Mouse (Mus musculus): ENCODE results near the gene Lgals7. TPM values are rescaled to one million over a fixed set of nuclear protein-coding genes. Genes with fewer than 3 reads are reported as not detected.

Lgals7 gene
- polyA plus RNA-seq, 1 experiment from 2014 or later: 0.66 TPM

DNA sequence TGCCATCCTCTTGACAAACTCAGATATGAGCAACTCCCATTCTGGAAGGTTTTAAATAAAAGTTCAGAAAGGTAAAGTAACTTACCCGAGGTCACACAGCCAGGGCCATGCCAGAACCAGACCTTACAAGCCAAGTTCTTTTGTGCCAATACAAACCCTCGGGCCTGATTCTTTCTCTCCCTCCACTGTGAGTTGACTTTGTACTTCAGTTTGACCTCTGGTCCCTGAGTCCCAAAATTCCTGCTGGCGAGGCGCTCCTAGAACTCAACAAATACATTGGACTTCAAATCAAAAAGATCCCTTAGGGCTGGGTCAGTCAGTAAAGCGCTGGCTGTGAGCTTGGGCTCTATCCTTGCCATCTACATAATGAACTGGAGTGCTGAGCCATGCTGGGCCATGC, 26.7 kb upstream of the Lgals7 start:
- 85% methylated on average over 5 of the region's 5 CpGs for WGBS
- Histone ChIP-seq H3K27me3 (ENCODE audit: control insufficient read depth, insufficient read depth, low read length) (no peaks in the 10 kb centered on the region), H3K9ac (ENCODE audit: low read length) (no peak overlapping the region)

DNA sequence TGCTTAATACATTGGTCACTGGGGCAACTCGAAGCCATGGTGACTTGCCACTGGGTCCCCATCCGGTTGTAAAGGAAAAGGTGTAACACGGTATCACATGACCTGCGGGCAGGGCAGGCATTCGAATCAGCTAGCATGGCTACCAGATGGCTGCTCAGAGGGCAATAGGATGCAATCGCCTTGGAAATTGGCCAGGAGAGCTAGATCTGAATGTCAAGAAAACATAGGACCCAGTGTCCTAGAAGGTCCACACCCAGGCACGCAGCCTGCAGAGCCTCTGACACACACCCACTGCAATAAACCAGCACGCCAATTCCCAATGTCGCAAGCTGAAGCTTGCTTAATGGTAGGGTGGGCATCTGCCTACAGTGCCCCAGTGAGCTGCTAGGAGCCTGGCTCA, 25.3 kb upstream of the Lgals7 start:
- Histone ChIP-seq H3K9ac (ENCODE audit: low read length) (no peak overlapping the region), H3K4me2 (ENCODE audit: low read depth) (no peak overlapping the region), H3K4me3 (ENCODE audit: low read depth, low read length) (no peak overlapping the region), H3K9me3 (ENCODE audit: control insufficient read depth, low read length) (no peaks in the 10 kb centered on the region), H3K36me3 (ENCODE audit: control insufficient read depth, insufficient read depth, low read length) (no peaks in the 10 kb centered on the region), H3K27me3 (ENCODE audit: control insufficient read depth, insufficient read depth, low read length) (no peaks in the 10 kb centered on the region), H3K4me1 (ENCODE audit: control insufficient read depth, insufficient read depth, low read length) (no peaks in the 10 kb centered on the region), H3K27ac (ENCODE audit: low read depth, low read length) (no peak overlapping the region)
- DNase-seq (ENCODE audit: low spot score): no peak
- WGBS: 73% methylated on average over 9 of the region's 9 CpGs
- ATAC-seq (ENCODE audit: insufficient read depth, low FRiP score, low TSS enrichment): no peak

More for the DNA sequence above, 26.7 kb upstream of the Lgals7 start:
- Histone ChIP-seq H3K36me3 (ENCODE audit: control insufficient read depth, insufficient read depth, low read length) (no peaks in the 10 kb centered on the region), H3K9me3 (ENCODE audit: control insufficient read depth, low read length) (no peaks in the 10 kb centered on the region), H3K4me3 (ENCODE audit: low read depth, low read length) (no peak overlapping the region), H3K27ac (ENCODE audit: low read depth, low read length) (no peak overlapping the region), H3K4me1 (ENCODE audit: control insufficient read depth, insufficient read depth, low read length) (no peaks in the 10 kb centered on the region), H3K4me2 (ENCODE audit: low read depth) (no peak overlapping the region)
- DNase-seq (ENCODE audit: low spot score) (no peak), ATAC-seq (ENCODE audit: insufficient read depth, low FRiP score, low TSS enrichment) (no peak)

DNA sequence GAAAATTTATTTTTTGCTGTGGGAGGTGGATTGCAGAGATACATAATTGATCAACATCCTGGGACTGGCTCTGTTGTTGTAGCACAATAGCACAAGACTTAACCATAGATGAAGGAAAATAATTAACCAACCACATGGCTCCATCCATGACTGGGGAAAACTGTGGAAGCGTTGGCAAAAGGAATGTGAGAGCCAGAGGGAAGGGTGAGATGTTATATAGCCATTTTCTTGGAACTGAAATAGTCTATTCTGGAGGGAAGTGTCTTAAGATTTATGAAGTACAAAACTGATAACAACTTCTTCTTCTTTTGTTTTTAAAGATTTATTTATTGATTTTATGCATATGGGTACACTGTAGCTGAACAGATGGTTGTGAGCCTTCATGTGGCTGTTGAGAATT, 16.4 kb upstream of the Lgals7 start:
- no peak overlapping the region for H3K27ac ChIP-seq (ENCODE audit: low read depth, low read length)
- WGBS: 87% methylated on average over 1 of the region's 1 CpGs
- no peaks in the 10 kb centered on the region for H3K9me3 ChIP-seq (ENCODE audit: control insufficient read depth, low read length)
- no peak overlapping the region for H3K4me2 ChIP-seq (ENCODE audit: low read depth)
- no peak overlapping the region for H3K9ac ChIP-seq (ENCODE audit: low read length)
- no peaks in the 10 kb centered on the region for H3K4me1 ChIP-seq (ENCODE audit: control insufficient read depth, insufficient read depth, low read length)
- no peaks in the 10 kb centered on the region for H3K36me3 ChIP-seq (ENCODE audit: control insufficient read depth, insufficient read depth, low read length)
- H3K27me3 ChIP-seq (ENCODE audit: control insufficient read depth, insufficient read depth, low read length): no peaks in the 10 kb centered on the region
- DNase-seq (ENCODE audit: low spot score) (no peak), ATAC-seq (ENCODE audit: insufficient read depth, low FRiP score, low TSS enrichment) (no peak)
- no peak overlapping the region for H3K4me3 ChIP-seq (ENCODE audit: low read depth, low read length)

DNA sequence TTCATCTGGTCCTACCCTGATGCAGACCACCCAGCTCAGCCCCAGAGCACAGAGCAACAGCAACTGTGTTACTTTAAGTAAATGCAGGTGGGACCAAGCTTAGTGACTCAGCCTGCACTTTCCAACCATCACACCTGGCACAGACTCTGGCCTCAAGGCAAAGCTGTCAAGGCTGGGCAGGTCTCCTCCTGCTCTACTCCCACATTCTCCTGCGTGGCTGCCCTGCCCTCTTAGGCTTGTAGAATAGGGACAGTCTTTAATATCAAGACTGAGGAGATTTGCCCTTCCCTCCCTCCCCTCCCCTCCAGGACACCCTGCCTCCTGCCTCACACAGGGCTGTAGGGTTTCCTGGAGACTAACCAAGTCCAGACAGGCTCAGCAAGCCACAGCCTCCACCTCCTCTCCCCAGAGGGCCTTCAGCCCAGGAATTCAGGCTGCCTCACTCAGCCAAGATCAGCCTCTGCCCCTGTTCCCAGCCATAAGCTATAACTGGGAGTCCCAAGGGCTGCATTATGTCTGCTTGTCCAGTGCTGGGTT, 13.9 kb upstream of the Lgals7 start:
- no peak overlapping the region for H3K4me2 ChIP-seq (ENCODE audit: low read depth)
- H3K4me3 ChIP-seq (ENCODE audit: low read depth, low read length): no peak overlapping the region
- DNase-seq (ENCODE audit: low spot score) (no peak), ATAC-seq (ENCODE audit: insufficient read depth, low FRiP score, low TSS enrichment) (no peak)
- no peaks in the 10 kb centered on the region for H3K27me3 ChIP-seq (ENCODE audit: control insufficient read depth, insufficient read depth, low read length)
- H3K36me3 ChIP-seq (ENCODE audit: control insufficient read depth, insufficient read depth, low read length): no peaks in the 10 kb centered on the region
- no peaks in the 10 kb centered on the region for H3K4me1 ChIP-seq (ENCODE audit: control insufficient read depth, insufficient read depth, low read length)
- no peak overlapping the region for H3K27ac ChIP-seq (ENCODE audit: low read depth, low read length)
- WGBS: 67% methylated on average over 1 of the region's 1 CpGs
- H3K9me3 ChIP-seq (ENCODE audit: control insufficient read depth, low read length): no peaks in the 10 kb centered on the region
- no peak overlapping the region for H3K9ac ChIP-seq (ENCODE audit: low read length)

DNA sequence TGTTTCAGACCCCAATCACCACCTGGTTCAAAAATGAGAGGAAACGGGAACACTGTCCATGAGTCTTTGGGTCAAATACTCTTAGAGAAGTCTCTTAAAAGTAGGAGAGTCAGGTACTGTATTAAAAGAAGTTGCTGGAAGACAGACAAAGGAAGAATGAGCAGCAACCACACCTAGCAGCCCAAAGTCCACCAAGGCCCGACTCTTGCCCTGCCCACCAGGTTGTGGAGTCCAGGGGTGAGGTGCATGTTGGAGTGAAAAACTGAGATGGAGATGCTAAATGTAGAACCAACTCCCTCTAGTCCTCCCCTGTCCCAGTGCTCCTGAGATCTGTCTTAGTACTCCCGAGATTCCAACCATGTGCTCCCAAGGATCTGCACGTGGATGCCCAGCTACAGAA, 13.0 kb upstream of the Lgals7 start:
- H3K27ac ChIP-seq (ENCODE audit: low read depth, low read length): no peak overlapping the region
- H3K4me1 ChIP-seq (ENCODE audit: control insufficient read depth, insufficient read depth, low read length): no peaks in the 10 kb centered on the region
- DNase-seq (ENCODE audit: low spot score) (no peak), ATAC-seq (ENCODE audit: insufficient read depth, low FRiP score, low TSS enrichment) (no peak)
- H3K36me3 ChIP-seq (ENCODE audit: control insufficient read depth, insufficient read depth, low read length): no peaks in the 10 kb centered on the region
- H3K4me2 ChIP-seq (ENCODE audit: low read depth): no peak overlapping the region
- 79% methylated on average over 4 of the region's 4 CpGs for WGBS
- H3K9me3 ChIP-seq (ENCODE audit: control insufficient read depth, low read length): no peaks in the 10 kb centered on the region
- H3K4me3 ChIP-seq (ENCODE audit: low read depth, low read length): no peak overlapping the region
- H3K9ac ChIP-seq (ENCODE audit: low read length): no peak overlapping the region
- no peaks in the 10 kb centered on the region for H3K27me3 ChIP-seq (ENCODE audit: control insufficient read depth, insufficient read depth, low read length)

DNA sequence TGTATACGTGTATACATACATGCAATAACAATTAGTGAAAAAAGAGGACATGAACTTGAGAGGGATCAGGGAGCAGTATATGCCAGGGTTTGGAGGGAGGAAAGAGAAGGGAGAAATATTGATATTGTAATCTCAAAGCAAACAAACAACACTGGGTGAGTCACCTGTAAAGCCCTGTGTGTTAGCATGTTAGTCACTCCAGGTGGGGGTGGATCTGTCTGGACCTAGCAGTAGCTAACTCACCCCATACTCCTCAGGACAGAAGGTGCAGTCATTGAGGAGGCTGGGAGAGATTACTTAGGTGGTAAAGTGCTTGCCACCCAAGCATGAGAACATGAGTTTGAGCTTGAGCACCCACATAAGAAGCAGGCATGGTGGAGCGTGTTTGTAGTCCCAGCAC, 3.7 kb upstream of the Lgals7 start:
- Histone ChIP-seq H3K27ac (ENCODE audit: low read depth, low read length) (no peak overlapping the region), H3K9ac (ENCODE audit: low read length) (no peak overlapping the region), H3K4me2 (ENCODE audit: low read depth) (no peak overlapping the region), H3K9me3 (ENCODE audit: control insufficient read depth, low read length) (no peaks in the 10 kb centered on the region), H3K36me3 (ENCODE audit: control insufficient read depth, insufficient read depth, low read length) (no peaks in the 10 kb centered on the region), H3K4me3 (ENCODE audit: low read depth, low read length) (no peak overlapping the region), H3K27me3 (ENCODE audit: control insufficient read depth, insufficient read depth, low read length) (no peaks in the 10 kb centered on the region), H3K4me1 (ENCODE audit: control insufficient read depth, insufficient read depth, low read length) (no peaks in the 10 kb centered on the region)
- no peak for ATAC-seq (ENCODE audit: insufficient read depth, low FRiP score, low TSS enrichment)
- WGBS: 92% methylated on average over 2 of the region's 2 CpGs
- no peak for DNase-seq (ENCODE audit: low spot score)

DNA sequence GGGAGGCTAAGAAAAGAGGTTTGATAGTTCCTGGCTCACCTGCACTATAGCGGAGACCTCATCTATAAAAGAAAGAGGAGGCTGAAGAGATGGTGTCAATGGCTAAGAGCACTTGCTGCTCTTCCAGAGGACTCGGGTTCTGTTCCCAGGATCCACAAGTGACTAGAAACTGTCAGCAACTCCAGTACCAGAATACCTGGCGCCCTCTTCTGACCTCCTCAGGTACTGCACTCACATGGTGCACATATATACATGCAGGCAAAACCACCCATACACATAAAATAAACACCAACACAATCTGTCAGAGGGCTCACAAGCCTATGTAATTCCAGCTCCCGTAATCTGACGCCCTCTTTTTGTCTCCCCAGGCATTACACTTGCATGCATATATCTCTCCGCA, 2.8 kb upstream of the Lgals7 start:
- DNase-seq (ENCODE audit: low spot score) (no peak), ATAC-seq (ENCODE audit: insufficient read depth, low FRiP score, low TSS enrichment) (no peak)
- Histone ChIP-seq H3K4me3 (ENCODE audit: low read depth, low read length) (no peak overlapping the region), H3K27me3 (ENCODE audit: control insufficient read depth, insufficient read depth, low read length) (no peaks in the 10 kb centered on the region), H3K36me3 (ENCODE audit: control insufficient read depth, insufficient read depth, low read length) (no peaks in the 10 kb centered on the region), H3K4me1 (ENCODE audit: control insufficient read depth, insufficient read depth, low read length) (0 out of 2 replicates have a peak, but pooled peaks cover 2% of the 10 kb centered on the region), H3K9ac (ENCODE audit: low read length) (no peak overlapping the region), H3K9me3 (ENCODE audit: control insufficient read depth, low read length) (no peaks in the 10 kb centered on the region), H3K4me2 (ENCODE audit: low read depth) (no peak overlapping the region), H3K27ac (ENCODE audit: low read depth, low read length) (no peak overlapping the region)
- 91% methylated on average over 6 of the region's 6 CpGs for WGBS

DNA sequence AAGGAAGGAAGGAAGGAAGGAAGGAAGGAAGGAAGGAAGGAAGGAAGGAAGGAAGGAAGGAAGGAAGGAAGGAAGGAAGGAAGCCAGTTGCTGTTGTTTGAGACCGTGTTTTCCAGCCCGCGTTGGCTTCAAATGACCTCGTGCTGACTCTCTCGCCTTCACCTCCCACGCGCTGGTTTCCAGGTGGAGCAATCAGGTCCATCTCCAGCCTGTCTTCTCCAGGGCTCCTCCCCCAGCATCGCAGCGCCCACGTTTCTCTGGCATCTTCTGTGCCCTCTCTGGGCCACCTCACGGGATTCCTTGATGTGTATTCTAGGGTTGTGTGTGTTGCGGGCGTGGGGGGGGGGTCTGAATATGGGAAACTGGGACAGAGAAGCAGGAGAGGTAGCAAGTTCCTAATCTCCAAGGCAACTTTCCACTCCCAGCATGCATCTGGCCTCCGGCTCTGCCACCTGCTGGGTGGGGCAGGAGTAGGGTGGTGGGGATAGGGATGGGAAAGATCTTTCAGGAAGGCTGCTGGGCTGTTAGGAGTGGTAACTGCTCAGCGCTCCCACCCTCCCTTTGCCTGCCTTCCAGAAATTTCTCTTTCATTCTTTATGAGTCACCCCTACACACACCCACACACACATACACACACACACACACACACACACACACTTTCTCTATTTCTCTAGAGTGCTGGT, 695 bp upstream of the Lgals7 start:
- Histone ChIP-seq H3K27me3 (ENCODE audit: control insufficient read depth, insufficient read depth, low read length) (no peaks in the 10 kb centered on the region), H3K36me3 (ENCODE audit: control insufficient read depth, insufficient read depth, low read length) (no peaks in the 10 kb centered on the region), H3K4me1 (ENCODE audit: control insufficient read depth, insufficient read depth, low read length) (0 out of 2 replicates have a peak, but pooled peaks cover 3% of the 10 kb centered on the region), H3K4me3 (ENCODE audit: low read depth, low read length) (no peak overlapping the region), H3K27ac (ENCODE audit: low read depth, low read length) (no peak overlapping the region), H3K9me3 (ENCODE audit: control insufficient read depth, low read length) (no peaks in the 10 kb centered on the region), H3K4me2 (ENCODE audit: low read depth) (no peak overlapping the region), H3K9ac (ENCODE audit: low read length) (no peak overlapping the region)
- no peak for ATAC-seq (ENCODE audit: insufficient read depth, low FRiP score, low TSS enrichment)
- no peak for DNase-seq (ENCODE audit: low spot score)
- WGBS: 79% methylated on average over 15 of the region's 15 CpGs

DNA sequence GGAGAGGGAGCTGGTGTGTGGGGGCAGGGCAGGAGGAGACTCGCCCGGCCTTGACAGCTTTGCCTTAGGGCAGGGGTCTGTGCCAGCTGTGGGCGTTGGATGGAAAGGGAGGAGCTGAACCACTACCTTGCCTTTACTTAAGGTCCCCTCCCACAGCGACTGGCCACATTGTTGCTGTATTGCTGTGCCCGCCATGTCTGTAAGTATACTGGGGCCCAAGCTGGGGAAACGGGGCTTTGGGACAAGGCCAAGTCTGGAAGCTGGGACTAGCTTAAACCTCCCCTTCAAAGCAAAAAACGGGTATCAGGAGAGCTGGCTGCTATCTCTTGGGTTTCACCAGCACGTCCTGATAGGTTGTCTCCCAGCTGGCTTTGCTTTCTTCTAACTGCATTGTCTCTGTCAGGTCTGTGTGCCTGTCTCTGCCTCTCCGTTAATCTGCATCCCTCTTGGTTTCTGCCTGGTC, 666 bp downstream of the Lgals7 start:
- ATAC-seq (ENCODE audit: insufficient read depth, low FRiP score, low TSS enrichment) (no peak), DNase-seq (ENCODE audit: low spot score) (no peak)
- Histone ChIP-seq H3K36me3 (ENCODE audit: control insufficient read depth, insufficient read depth, low read length) (no peaks in the 10 kb centered on the region), H3K4me3 (ENCODE audit: low read depth, low read length) (no peak overlapping the region), H3K9me3 (ENCODE audit: control insufficient read depth, low read length) (no peaks in the 10 kb centered on the region), H3K27ac (ENCODE audit: low read depth, low read length) (no peak overlapping the region), H3K4me1 (ENCODE audit: control insufficient read depth, insufficient read depth, low read length) (0 out of 2 replicates have a peak, but pooled peaks cover 3% of the 10 kb centered on the region), H3K9ac (ENCODE audit: low read length) (no peak overlapping the region), H3K4me2 (ENCODE audit: low read depth) (no peak overlapping the region), H3K27me3 (ENCODE audit: control insufficient read depth, insufficient read depth, low read length) (no peaks in the 10 kb centered on the region)
- 56% methylated on average over 9 of the region's 9 CpGs for WGBS

Measured in neural tube, embryonic 11.5 days (tissue).